Mouse (Mus musculus): Measurements from ENCODE around the gene Gosr1. TPM values are rescaled to one million over a fixed set of nuclear protein-coding genes. Genes with fewer than 3 reads are reported as not detected.

Gosr1 gene
- polyA plus RNA-seq, 1 experiment, result 12.4 TPM

DNA sequence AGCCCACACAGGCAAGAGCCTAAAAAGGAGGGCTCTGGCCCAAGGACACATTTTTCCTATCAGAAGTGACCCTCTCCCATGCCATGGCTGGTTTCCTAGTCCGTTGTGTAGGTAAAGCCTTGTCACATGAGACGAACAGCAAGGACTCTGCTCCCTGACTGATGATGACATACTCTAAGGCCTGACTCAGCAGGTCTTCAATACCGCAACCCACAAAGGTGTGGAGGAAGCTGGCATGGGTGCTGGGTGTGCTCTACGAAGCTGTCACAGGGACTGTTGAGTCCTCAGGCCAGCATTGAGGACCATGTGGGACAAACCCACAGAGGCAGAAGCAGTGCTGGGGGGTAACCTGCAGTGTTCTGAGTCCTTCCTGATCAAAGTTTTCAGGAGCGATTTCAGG lies 7.2 kb upstream of the Gosr1 start:
- Histone ChIP-seq H3K36me3 (ENCODE audit: control insufficient read depth, insufficient read depth, low read length) (no peaks in the 10 kb centered on the region), H3K27me3 (ENCODE audit: control insufficient read depth, insufficient read depth, low read length) (no peaks in the 10 kb centered on the region), H3K4me1 (ENCODE audit: control insufficient read depth, insufficient read depth, insufficient read length, low read length) (no peaks in the 10 kb centered on the region; the same call in 1 of the 2 replicates), H3K4me3 (ENCODE audit: low read depth, low read length) (no peak overlapping the region), H3K27ac (ENCODE audit: insufficient read depth, low read depth, low read length) (no peak overlapping the region)
- WGBS, result 57% methylated on average over 5 of the region's 5 CpGs
- TF ChIP-seq CTCF (IDR thresholded peaks at IDR 0.05; ENCODE audit: extremely low read depth, insufficient read length, insufficient replicate concordance, low read depth, low read length) (no peak), POLR2A (IDR thresholded peaks at IDR 0.05; ENCODE audit: low read depth, low read length) (no peak)

DNA sequence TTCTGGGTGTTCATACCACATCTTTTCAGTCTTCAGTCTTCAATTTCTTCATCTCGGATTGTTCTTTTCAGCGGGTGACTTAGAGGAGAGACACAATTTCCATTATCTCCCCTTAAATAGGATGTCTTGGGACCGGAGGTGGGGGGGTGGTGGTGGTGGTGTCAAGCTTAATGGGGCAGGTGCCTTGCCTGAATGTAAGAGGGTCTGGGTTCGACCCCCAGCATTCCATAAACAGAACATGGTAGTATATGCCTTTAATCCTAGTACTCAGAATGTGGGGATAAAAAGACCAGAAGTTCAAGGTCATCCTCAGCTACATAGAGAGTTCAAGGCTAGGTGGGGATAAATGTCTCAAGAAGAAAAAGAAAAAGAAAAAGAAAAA lies 353 bp upstream of the Gosr1 start:
- H3K36me3 ChIP-seq (ENCODE audit: control insufficient read depth, insufficient read depth, low read length), result peaks cover 14% of the 10 kb centered on the region
- H3K4me3 ChIP-seq (ENCODE audit: low read depth, low read length), result no peak overlapping the region
- H3K27ac ChIP-seq (ENCODE audit: insufficient read depth, low read depth, low read length), result no peak overlapping the region
- no peaks in the 10 kb centered on the region for H3K27me3 ChIP-seq (ENCODE audit: control insufficient read depth, insufficient read depth, low read length)
- 8% methylated on average over 4 of the region's 4 CpGs for WGBS
- no peak for TF ChIP-seq CTCF (IDR thresholded peaks at IDR 0.05; ENCODE audit: extremely low read depth, insufficient read length, insufficient replicate concordance, low read depth, low read length)
- TF ChIP-seq POLR2A (IDR thresholded peaks at IDR 0.05; ENCODE audit: low read depth, low read length), result no peak
- peaks cover 2% of the 10 kb centered on the region; the same call in 1 of the 2 replicates for H3K4me1 ChIP-seq (ENCODE audit: control insufficient read depth, insufficient read depth, insufficient read length, low read length)

DNA sequence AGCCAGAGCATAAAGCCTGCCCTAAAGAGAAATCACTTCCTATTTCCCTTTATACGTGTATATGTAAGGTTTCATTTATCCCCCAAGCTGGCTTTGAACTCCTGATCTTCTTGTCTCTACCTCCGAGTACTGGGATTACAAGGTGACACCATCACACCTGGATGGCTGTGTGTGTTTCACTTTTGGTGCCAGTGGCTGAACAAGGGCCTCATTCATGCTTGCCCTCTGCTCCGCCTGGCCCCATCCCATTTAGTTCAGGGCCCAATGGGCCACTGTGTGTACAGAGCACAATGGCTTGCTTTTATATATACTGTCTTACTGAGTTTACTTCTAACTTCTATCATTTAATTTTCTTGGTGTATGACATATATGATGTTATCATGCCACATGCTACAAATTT lies 11.1 kb downstream of the Gosr1 start:
- Histone ChIP-seq H3K4me3 (ENCODE audit: low read depth, low read length) (no peak overlapping the region), H3K36me3 (ENCODE audit: control insufficient read depth, insufficient read depth, low read length) (peaks cover 65% of the 10 kb centered on the region), H3K27me3 (ENCODE audit: control insufficient read depth, insufficient read depth, low read length) (no peaks in the 10 kb centered on the region), H3K27ac (ENCODE audit: insufficient read depth, low read depth, low read length) (no peak overlapping the region), H3K4me1 (ENCODE audit: control insufficient read depth, insufficient read depth, insufficient read length, low read length) (no peaks in the 10 kb centered on the region)
- TF ChIP-seq POLR2A (IDR thresholded peaks at IDR 0.05; ENCODE audit: low read depth, low read length) (no peak), CTCF (IDR thresholded peaks at IDR 0.05; ENCODE audit: extremely low read depth, insufficient read length, insufficient replicate concordance, low read depth, low read length) (no peak)
- WGBS, result 85% methylated on average over 3 of the region's 3 CpGs

DNA sequence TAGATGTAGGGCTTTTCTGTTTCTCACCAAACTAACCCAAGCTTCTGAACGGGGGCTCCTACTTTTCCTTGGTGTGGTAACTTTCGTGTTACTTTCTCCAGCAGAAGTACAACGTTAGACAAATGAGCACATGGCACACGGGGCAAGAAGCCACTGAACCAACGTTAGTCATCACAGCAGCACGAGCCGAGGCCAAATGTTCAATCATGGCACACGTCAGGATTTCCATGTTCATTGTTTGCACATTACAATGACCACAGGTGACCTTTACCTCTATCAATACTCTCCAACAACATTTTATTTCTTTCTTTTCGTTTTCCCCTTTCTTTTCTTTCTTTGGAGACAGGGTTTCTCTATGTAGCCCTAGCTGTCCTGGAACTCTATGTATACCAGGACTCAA lies 14.6 kb downstream of the Gosr1 start:
- Histone ChIP-seq H3K4me3 (ENCODE audit: low read depth, low read length) (no peak overlapping the region), H3K4me1 (ENCODE audit: control insufficient read depth, insufficient read depth, insufficient read length, low read length) (no peaks in the 10 kb centered on the region), H3K27me3 (ENCODE audit: control insufficient read depth, insufficient read depth, low read length) (no peaks in the 10 kb centered on the region), H3K36me3 (ENCODE audit: control insufficient read depth, insufficient read depth, low read length) (peaks cover 64% of the 10 kb centered on the region), H3K27ac (ENCODE audit: insufficient read depth, low read depth, low read length) (no peak overlapping the region)
- 83% methylated on average over 9 of the region's 9 CpGs for WGBS
- TF ChIP-seq POLR2A (IDR thresholded peaks at IDR 0.05; ENCODE audit: low read depth, low read length) (no peak), CTCF (IDR thresholded peaks at IDR 0.05; ENCODE audit: extremely low read depth, insufficient read length, insufficient replicate concordance, low read depth, low read length) (no peak)

DNA sequence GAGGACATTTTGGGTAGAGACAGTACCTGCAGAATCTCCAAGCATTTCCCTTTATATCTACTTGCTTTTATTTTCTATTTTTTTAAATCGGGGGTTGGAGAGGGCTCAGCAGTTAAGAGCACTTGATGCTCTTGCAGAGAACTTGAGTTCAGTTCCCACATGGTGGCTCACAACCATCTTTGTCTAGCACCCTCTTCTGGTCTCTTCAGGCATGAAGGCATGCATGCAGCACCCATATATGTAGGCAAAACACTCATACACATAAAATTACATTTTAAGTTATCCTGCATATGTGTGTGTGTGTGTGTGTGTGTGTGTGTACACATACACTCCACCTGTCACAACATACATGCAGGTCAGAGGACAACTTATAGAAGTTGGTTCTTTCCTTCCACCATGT lies 17.5 kb downstream of the Gosr1 start:
- Histone ChIP-seq H3K27me3 (ENCODE audit: control insufficient read depth, insufficient read depth, low read length) (no peaks in the 10 kb centered on the region), H3K4me1 (ENCODE audit: control insufficient read depth, insufficient read depth, insufficient read length, low read length) (no peaks in the 10 kb centered on the region), H3K36me3 (ENCODE audit: control insufficient read depth, insufficient read depth, low read length) (peaks cover 58% of the 10 kb centered on the region), H3K4me3 (ENCODE audit: low read depth, low read length) (no peak overlapping the region), H3K27ac (ENCODE audit: insufficient read depth, low read depth, low read length) (no peak overlapping the region)
- 92% methylated on average over 1 of the region's 1 CpGs for WGBS
- TF ChIP-seq POLR2A (IDR thresholded peaks at IDR 0.05; ENCODE audit: low read depth, low read length) (no peak), CTCF (IDR thresholded peaks at IDR 0.05; ENCODE audit: extremely low read depth, insufficient read length, insufficient replicate concordance, low read depth, low read length) (no peak)

DNA sequence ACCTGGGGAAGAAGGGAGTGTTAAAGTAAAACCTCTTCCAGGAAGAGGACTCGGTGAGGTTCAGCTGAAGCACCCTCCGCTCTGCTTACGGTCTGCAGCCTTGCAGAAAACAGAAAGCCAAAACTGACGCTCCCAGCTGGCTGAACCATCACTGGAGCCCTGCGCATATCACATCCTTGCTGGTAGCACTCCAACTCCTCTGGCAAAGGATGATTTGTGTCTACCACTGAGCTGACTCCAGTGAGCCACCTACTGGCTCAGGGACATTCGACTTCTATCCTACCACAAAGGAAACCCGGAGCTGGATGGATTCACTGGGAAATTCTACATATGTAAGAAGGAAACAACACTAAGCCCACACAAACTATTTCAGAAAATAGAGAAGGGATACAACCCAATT lies 18.8 kb downstream of the Gosr1 start:
- Histone ChIP-seq H3K27me3 (ENCODE audit: control insufficient read depth, insufficient read depth, low read length) (no peaks in the 10 kb centered on the region), H3K4me1 (ENCODE audit: control insufficient read depth, insufficient read depth, insufficient read length, low read length) (no peaks in the 10 kb centered on the region), H3K36me3 (ENCODE audit: control insufficient read depth, insufficient read depth, low read length) (peaks cover 52% of the 10 kb centered on the region), H3K4me3 (ENCODE audit: low read depth, low read length) (no peak overlapping the region), H3K27ac (ENCODE audit: insufficient read depth, low read depth, low read length) (no peak overlapping the region)
- WGBS, result 70% methylated on average over 7 of the region's 7 CpGs
- TF ChIP-seq CTCF (IDR thresholded peaks at IDR 0.05; ENCODE audit: extremely low read depth, insufficient read length, insufficient replicate concordance, low read depth, low read length), result no peak
- TF ChIP-seq POLR2A (IDR thresholded peaks at IDR 0.05; ENCODE audit: low read depth, low read length), result no peak

DNA sequence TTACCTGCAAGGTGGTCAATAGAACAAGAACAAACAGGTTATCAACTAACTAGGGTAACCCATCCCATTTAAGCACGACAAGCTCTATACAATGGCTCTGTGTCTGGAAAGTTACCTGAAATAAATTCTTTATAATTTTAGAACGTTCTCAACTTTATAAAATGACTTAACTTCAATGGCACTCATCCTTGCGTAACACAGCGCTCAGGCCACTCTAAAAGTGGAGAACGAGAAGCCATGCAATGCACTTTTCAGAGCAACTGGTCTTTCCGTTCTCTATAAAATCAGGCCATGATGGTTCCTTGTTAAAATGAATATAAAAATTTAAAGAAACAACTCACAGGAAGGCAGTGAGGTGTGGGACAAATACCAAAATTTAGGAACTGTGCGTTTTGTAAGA lies 20.9 kb downstream of the Gosr1 start:
- H3K4me1 ChIP-seq (ENCODE audit: control insufficient read depth, insufficient read depth, insufficient read length, low read length), result no peaks in the 10 kb centered on the region
- WGBS, result 95% methylated on average over 7 of the region's 7 CpGs
- H3K36me3 ChIP-seq (ENCODE audit: control insufficient read depth, insufficient read depth, low read length), result peaks cover 43% of the 10 kb centered on the region
- no peak for TF ChIP-seq CTCF (IDR thresholded peaks at IDR 0.05; ENCODE audit: extremely low read depth, insufficient read length, insufficient replicate concordance, low read depth, low read length)
- no peak for TF ChIP-seq POLR2A (IDR thresholded peaks at IDR 0.05; ENCODE audit: low read depth, low read length)
- H3K4me3 ChIP-seq (ENCODE audit: low read depth, low read length), result no peak overlapping the region
- no peak overlapping the region for H3K27ac ChIP-seq (ENCODE audit: insufficient read depth, low read depth, low read length)
- no peaks in the 10 kb centered on the region for H3K27me3 ChIP-seq (ENCODE audit: control insufficient read depth, insufficient read depth, low read length)

DNA sequence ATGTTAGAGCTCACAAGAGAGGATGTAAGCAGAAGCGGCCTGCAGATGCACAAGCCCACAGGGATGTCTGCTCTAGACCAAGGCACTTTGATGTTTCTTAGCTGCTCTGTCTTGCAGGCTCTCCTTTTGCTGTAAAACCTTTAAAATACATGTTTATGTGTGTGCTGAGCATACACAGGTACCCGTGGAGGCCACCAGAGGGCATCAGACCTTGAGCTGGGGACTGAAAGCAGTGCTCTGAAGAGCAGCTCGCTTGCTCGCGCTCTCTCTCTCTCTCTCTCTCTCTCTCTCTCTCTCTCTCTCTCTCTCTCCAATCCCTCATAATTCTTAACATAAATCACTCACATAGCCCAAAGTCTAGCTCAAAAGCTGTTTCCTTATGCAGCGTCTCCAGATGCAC lies 24.3 kb downstream of the Gosr1 start:
- Histone ChIP-seq H3K36me3 (ENCODE audit: control insufficient read depth, insufficient read depth, low read length) (peaks cover 44% of the 10 kb centered on the region), H3K27me3 (ENCODE audit: control insufficient read depth, insufficient read depth, low read length) (no peaks in the 10 kb centered on the region), H3K27ac (ENCODE audit: insufficient read depth, low read depth, low read length) (no peak overlapping the region), H3K4me3 (ENCODE audit: low read depth, low read length) (no peak overlapping the region), H3K4me1 (ENCODE audit: control insufficient read depth, insufficient read depth, insufficient read length, low read length) (peaks cover 3% of the 10 kb centered on the region)
- 84% methylated on average over 6 of the region's 6 CpGs for WGBS
- no peak for TF ChIP-seq POLR2A (IDR thresholded peaks at IDR 0.05; ENCODE audit: low read depth, low read length)
- TF ChIP-seq CTCF (IDR thresholded peaks at IDR 0.05; ENCODE audit: extremely low read depth, insufficient read length, insufficient replicate concordance, low read depth, low read length), result peak; percentile 60; the same call in 1 of the 2 replicates

Data from small intestine, adult 2 months (tissue).